Mouse (Mus musculus): Measurements from ENCODE around the gene Irf2bp2. TPM values are rescaled to one million over a fixed set of nuclear protein-coding genes. Genes with fewer than 3 reads are reported as not detected.
A peak's percentile ranks its signal among the peaks of the same experiment; 100 is the strongest.
"Not testable (repeated sequence)": the region's sequence is repeated elsewhere in the genome, so short reads cannot be mapped to it uniquely, and the experiment has no call there.

Gene Irf2bp2
- total RNA-seq, 2 experiments from 2014 or later: 89.7 to 114 TPM

GRCm38 (mm10) chr8:126602641-126603040, 8.9 kb upstream of the Irf2bp2 start:
- no peak for DNase-seq

GRCm38 (mm10) chr8:126601325-126601724, 7.5 kb upstream of the Irf2bp2 start:
- DNase-seq: no peak

- peak in 1 of 2 experiments; percentile 25 for DNase-seq
Measured at GRCm38 (mm10) chr8:126600816-126601243, 7.0 kb upstream of the Irf2bp2 start.

- DNase-seq: not testable (repeated sequence)
Measured at GRCm38 (mm10) chr8:126600388-126600787, 6.6 kb upstream of the Irf2bp2 start.

- no peak for DNase-seq
Measured at GRCm38 (mm10) chr8:126599297-126599696, 5.5 kb upstream of the Irf2bp2 start.

- peak in 1 of 2 experiments; percentile 25 for DNase-seq
Measured at GRCm38 (mm10) chr8:126598218-126598617, 4.4 kb upstream of the Irf2bp2 start.

GRCm38 (mm10) chr8:126596721-126597120, 2.9 kb upstream of the Irf2bp2 start:
- DNase-seq: no peak

- DNase-seq: peak; percentile 89 to 91
Measured at GRCm38 (mm10) chr8:126596097-126596634, 2.4 kb upstream of the Irf2bp2 start.

- DNase-seq: peak; percentile 71 to 79
Measured at GRCm38 (mm10) chr8:126595204-126596061, 1.6 kb upstream of the Irf2bp2 start.

GRCm38 (mm10) chr8:126594481-126595000, 755 bp upstream of the Irf2bp2 start:
- peak; percentile 99 for DNase-seq

- peak; percentile 45 to 55 for DNase-seq
Measured at GRCm38 (mm10) chr8:126592771-126593571, 815 bp downstream of the Irf2bp2 start.

- peak; percentile 42 to 70 for DNase-seq
Measured at GRCm38 (mm10) chr8:126592381-126592770, 1.4 kb downstream of the Irf2bp2 start.

- peak; percentile 79 to 82 for DNase-seq
Measured at GRCm38 (mm10) chr8:126591821-126592268, 1.9 kb downstream of the Irf2bp2 start.

- DNase-seq: peak; percentile 64 to 71
Measured at GRCm38 (mm10) chr8:126591141-126591820, 2.5 kb downstream of the Irf2bp2 start.

GRCm38 (mm10) chr8:126590599-126590998, 3.2 kb downstream of the Irf2bp2 start:
- DNase-seq: no peak

- DNase-seq: peak; percentile 57 to 71
Measured at GRCm38 (mm10) chr8:126590024-126590529, 3.7 kb downstream of the Irf2bp2 start.

GRCm38 (mm10) chr8:126589507-126590023, 4.2 kb downstream of the Irf2bp2 start:
- DNase-seq: no peak

GRCm38 (mm10) chr8:126588636-126589506, 4.9 kb downstream of the Irf2bp2 start:
- peak; percentile 39 to 48 for DNase-seq

GRCm38 (mm10) chr8:126587836-126588503, 5.8 kb downstream of the Irf2bp2 start:
- peak in 1 of 2 experiments; percentile 44 for DNase-seq
